Mouse (Mus musculus) c-Kit-positive CD71-negative TER-119-negative erythroid progenitor cells, embryonic 14.5 days (primary cell): Measurements from ENCODE around the gene Gm28171.
"Not testable (repeated sequence)": the region's sequence is repeated elsewhere in the genome, so short reads cannot be mapped to it uniquely, and the experiment has no call there.

ENCODE experiments used
- DNase-seq: peaks from one replicate; pipeline ENCODE4 v3.0.0-alpha.2; 2013; ENCODE audit warnings: low read depth

Gene Gm28171

GRCm38 (mm10) chrY:5793095-5793494 lies at the start of gene Gm28171:
Gene Gm28171, plus strand, starts transcription at chrY:5793395.
- not testable (repeated sequence) for DNase-seq
